Mouse (Mus musculus): ENCODE results near the gene Lamtor1. TPM values are rescaled to one million over a fixed set of nuclear protein-coding genes. Genes with fewer than 3 reads are reported as not detected.

The Lamtor1 gene
- total and polyA plus RNA-seq, 2 experiments from 2014 or later, result 105 to 176 TPM

GRCm38 (mm10) chr7:101971721-101972120 is 66.0 kb downstream of the Lamtor1 start:
- ATAC-seq (no peak), DNase-seq (no peak)
- Histone ChIP-seq H3K27ac (ENCODE audit: low read depth, low read length) (peak overlapping the region; percentile 99), H3K36me3 (ENCODE audit: insufficient read depth) (no peaks in the 10 kb centered on the region), H3K4me3 (ENCODE audit: low read depth, low read length) (peak overlapping the region; percentile 75; the same call in 1 of the 2 replicates), H3K9me3 (ENCODE audit: low read length) (no peaks in the 10 kb centered on the region), H3K4me2 (ENCODE audit: low read depth) (peak overlapping the region; percentile 74), H3K4me1 (ENCODE audit: insufficient read depth) (peaks cover 14% of the 10 kb centered on the region), H3K27me3 (ENCODE audit: insufficient read depth, low read length) (no peaks in the 10 kb centered on the region), H3K9ac (peak overlapping the region; percentile 93; the same call in 1 of the 2 replicates)
- TF ChIP-seq CTCF (IDR thresholded peaks at IDR 0.05; ENCODE audit: low read depth), result no peak
- 34% methylated on average over 2 of the region's 2 CpGs for WGBS

GRCm38 (mm10) chr7:101973730-101974129 is 68.0 kb downstream of the Lamtor1 start:
- Histone ChIP-seq H3K27ac (ENCODE audit: low read depth, low read length) (no peak overlapping the region), H3K36me3 (ENCODE audit: insufficient read depth) (0 out of 2 replicates have a peak, but pooled peaks cover 4% of the 10 kb centered on the region), H3K4me2 (ENCODE audit: low read depth) (no peak overlapping the region), H3K27me3 (ENCODE audit: insufficient read depth, low read length) (no peaks in the 10 kb centered on the region), H3K9me3 (ENCODE audit: low read length) (no peaks in the 10 kb centered on the region), H3K9ac (no peak overlapping the region), H3K4me3 (ENCODE audit: low read depth, low read length) (no peak overlapping the region), H3K4me1 (ENCODE audit: insufficient read depth) (peaks cover 13% of the 10 kb centered on the region)
- no peak for TF ChIP-seq CTCF (IDR thresholded peaks at IDR 0.05; ENCODE audit: low read depth)
- no peak for DNase-seq
- WGBS, result 79% methylated on average over 3 of the region's 3 CpGs
- ATAC-seq, result no peak

GRCm38 (mm10) chr7:101974505-101974904 is 68.8 kb downstream of the Lamtor1 start:
- Histone ChIP-seq H3K27ac (ENCODE audit: low read depth, low read length) (no peak overlapping the region), H3K36me3 (ENCODE audit: insufficient read depth) (0 out of 2 replicates have a peak, but pooled peaks cover 4% of the 10 kb centered on the region), H3K9me3 (ENCODE audit: low read length) (no peaks in the 10 kb centered on the region), H3K4me2 (ENCODE audit: low read depth) (no peak overlapping the region), H3K4me1 (ENCODE audit: insufficient read depth) (peaks cover 7% of the 10 kb centered on the region), H3K27me3 (ENCODE audit: insufficient read depth, low read length) (no peaks in the 10 kb centered on the region), H3K9ac (no peak overlapping the region), H3K4me3 (ENCODE audit: low read depth, low read length) (no peak overlapping the region)
- DNase-seq (no peak), ATAC-seq (no peak)
- TF ChIP-seq CTCF (IDR thresholded peaks at IDR 0.05; ENCODE audit: low read depth), result no peak
- 58% methylated on average over 2 of the region's 2 CpGs for WGBS

Small RNAs within 50 kb of the gene (microRNA-seq; reads per million reads assigned to microRNA genes)
- 0 reads per million in 2 experiments for gene Gm22655

Other genes with a start within 250 kb of the Lamtor1 start
- 40.6 and 45.9 TPM in 2 replicates for gene Clpb, start 242.3 kb upstream of the Lamtor1 start, total RNA-seq (2014; rRNA removed)
- 34.6 and 38.3 TPM in 2 replicates for gene Clpb, start 242.3 kb upstream of the Lamtor1 start, polyA plus RNA-seq (2015; fragmentation: Nextera tagmentation; extraction: Ambion mirVana)
- gene Phox2a, start 87.6 kb upstream of the Lamtor1 start, total RNA-seq (2014; rRNA removed), result not detected in 2 replicates
- gene Phox2a, start 87.6 kb upstream of the Lamtor1 start, polyA plus RNA-seq (2015; fragmentation: Nextera tagmentation; extraction: Ambion mirVana), result not detected in 2 replicates
- 14.7 and 15.4 TPM in 2 replicates for gene Inppl1, start 67.7 kb upstream of the Lamtor1 start, total RNA-seq (2014; rRNA removed)
- gene Inppl1, start 67.7 kb upstream of the Lamtor1 start, polyA plus RNA-seq (2015; fragmentation: Nextera tagmentation; extraction: Ambion mirVana), result 6.6 and 9.6 TPM in 2 replicates
- 3.4 and 3.8 TPM in 2 replicates for gene Folr2, start 48.7 kb upstream of the Lamtor1 start, total RNA-seq (2014; rRNA removed)
- gene Folr2, start 48.7 kb upstream of the Lamtor1 start, polyA plus RNA-seq (2015; fragmentation: Nextera tagmentation; extraction: Ambion mirVana), result 2.5 and 3.0 TPM in 2 replicates
- 47.0 and 64.2 TPM in 2 replicates for gene Anapc15, start 42.2 kb upstream of the Lamtor1 start, total RNA-seq (2014; rRNA removed)
- gene Anapc15, start 42.2 kb upstream of the Lamtor1 start, polyA plus RNA-seq (2015; fragmentation: Nextera tagmentation; extraction: Ambion mirVana), result 68.8 and 73.3 TPM in 2 replicates
- gene Folr1, start 35.1 kb upstream of the Lamtor1 start, total RNA-seq (2014; rRNA removed), result 7.0 and 10.5 TPM in 2 replicates
- gene Folr1, start 35.1 kb upstream of the Lamtor1 start, polyA plus RNA-seq (2015; fragmentation: Nextera tagmentation; extraction: Ambion mirVana), result 38.5 and 49.6 TPM in 2 replicates
- gene Tomt, start 455 bp downstream of the Lamtor1 start, total RNA-seq (2014; rRNA removed), result not detected in 2 replicates
- gene Tomt, start 455 bp downstream of the Lamtor1 start, polyA plus RNA-seq (2015; fragmentation: Nextera tagmentation; extraction: Ambion mirVana), result 0.27 and 0.34 TPM in 2 replicates
- 4.8 and 5.4 TPM in 2 replicates for gene Lrrc51, start 28.0 kb downstream of the Lamtor1 start, total RNA-seq (2014; rRNA removed)
- 9.1 and 10.6 TPM in 2 replicates for gene Lrrc51, start 28.0 kb downstream of the Lamtor1 start, polyA plus RNA-seq (2015; fragmentation: Nextera tagmentation; extraction: Ambion mirVana)
- gene Numa1, start 28.2 kb downstream of the Lamtor1 start, total RNA-seq (2014; rRNA removed), result 58.3 and 74.2 TPM in 2 replicates
- gene Numa1, start 28.2 kb downstream of the Lamtor1 start, polyA plus RNA-seq (2015; fragmentation: Nextera tagmentation; extraction: Ambion mirVana), result 18.1 and 24.3 TPM in 2 replicates
- gene Il18bp, start 112.8 kb downstream of the Lamtor1 start, total RNA-seq (2014; rRNA removed), result 9.5 and 11.2 TPM in 2 replicates
- 1.7 and 2.8 TPM in 2 replicates for gene Il18bp, start 112.8 kb downstream of the Lamtor1 start, polyA plus RNA-seq (2015; fragmentation: Nextera tagmentation; extraction: Ambion mirVana)
- gene Rnf121, start 159.6 kb downstream of the Lamtor1 start, total RNA-seq (2014; rRNA removed), result 28.8 and 34.2 TPM in 2 replicates
- gene Rnf121, start 159.6 kb downstream of the Lamtor1 start, polyA plus RNA-seq (2015; fragmentation: Nextera tagmentation; extraction: Ambion mirVana), result 19.9 and 23.4 TPM in 2 replicates
- gene Xndc1, start 159.6 kb downstream of the Lamtor1 start, total RNA-seq (2014; rRNA removed), result 23.4 and 32.7 TPM in 2 replicates
- 11.9 and 14.6 TPM in 2 replicates for gene Xndc1, start 159.6 kb downstream of the Lamtor1 start, polyA plus RNA-seq (2015; fragmentation: Nextera tagmentation; extraction: Ambion mirVana)
- gene Xntrpc, start 159.8 kb downstream of the Lamtor1 start, total RNA-seq (2014; rRNA removed), result 1.3 and 2.5 TPM in 2 replicates
- 0.42 and 0.58 TPM in 2 replicates for gene Xntrpc, start 159.8 kb downstream of the Lamtor1 start, polyA plus RNA-seq (2015; fragmentation: Nextera tagmentation; extraction: Ambion mirVana)
- gene Trpc2, start 177.2 kb downstream of the Lamtor1 start, total RNA-seq (2014; rRNA removed), result 0.23 and 1.1 TPM in 2 replicates
- gene Trpc2, start 177.2 kb downstream of the Lamtor1 start, polyA plus RNA-seq (2015; fragmentation: Nextera tagmentation; extraction: Ambion mirVana), result not detected in 2 replicates
- 0.15 TPM in 1 of 2 replicates, not detected in the other for gene Art1, start 195.8 kb downstream of the Lamtor1 start, total RNA-seq (2014; rRNA removed)
- gene Art1, start 195.8 kb downstream of the Lamtor1 start, polyA plus RNA-seq (2015; fragmentation: Nextera tagmentation; extraction: Ambion mirVana), result 0.15 and 0.39 TPM in 2 replicates
- 0.23 and 0.29 TPM in 2 replicates for gene Art5, start 203.6 kb downstream of the Lamtor1 start, total RNA-seq (2014; rRNA removed)
- gene Art5, start 203.6 kb downstream of the Lamtor1 start, polyA plus RNA-seq (2015; fragmentation: Nextera tagmentation; extraction: Ambion mirVana), result 0.22 and 0.50 TPM in 2 replicates
- 0.23 and 0.62 TPM in 2 replicates for gene Chrna10, start 210.9 kb downstream of the Lamtor1 start, total RNA-seq (2014; rRNA removed)
- 0.16 TPM in 1 of 2 replicates, not detected in the other for gene Chrna10, start 210.9 kb downstream of the Lamtor1 start, polyA plus RNA-seq (2015; fragmentation: Nextera tagmentation; extraction: Ambion mirVana)

Measured in forebrain, postnatal 0 days (tissue).